Mouse (Mus musculus) gastrocnemius, postnatal 10 days (tissue): ENCODE data around the gene Zfp617. TPM values are rescaled to one million over a fixed set of nuclear protein-coding genes. Genes with fewer than 3 reads are reported as not detected.
A peak's percentile ranks its signal among the peaks of the same experiment; 100 is the strongest.
"Not testable (repeated sequence)": the region's sequence is repeated elsewhere in the genome, so short reads cannot be mapped to it uniquely, and the experiment has no call there.

ENCODE experiments used
- DNase-seq: peaks from one replicate; pipeline ENCODE4 v3.0.0; 2021; ENCODE audit warnings: mixed read lengths
- long read RNA-seq, 2 experiments: library from polyadenylated mRNA; stranded (forward); transcript quantifications; one replicate each; pipeline ENCODE4 v2.0.0; 2021
- total RNA-seq, 2 experiments: library from RNA; stranded (reverse); gene quantifications; 2 replicates each; pipeline ENCODE4 v1.2.3; 2021

Gene Zfp617
- 10 to 100 TPM; 21.4 to 23.1 TPM for total RNA-seq
- long read RNA-seq, experiment 1, partial matches to known transcripts: 0 of 12 reads
- long read RNA-seq, experiment 1, other reads (novel, unspliced or antisense): 8 of 12 reads
- long read RNA-seq, experiment 2, partial matches to known transcripts: 0 of 12 reads
- long read RNA-seq, experiment 2, other reads (novel, unspliced or antisense): 8 of 12 reads

GRCm38 (mm10) chr8:71908309-71909261 lies at the start of gene Zfp617, which contains the start of gene Zfp882:
Gene Zfp617, plus strand, starts transcription at chr8:71908635.
Gene Zfp882, plus strand, starts transcription at chr8:71908608.
- DNase-seq: peak; percentile 81

GRCm38 (mm10) chr8:71861551-71861950 lies 46.9 kb upstream of the Zfp617 start:
- DNase-seq: not testable (repeated sequence)

GRCm38 (mm10) chr8:71862038-71862437 lies 46.4 kb upstream of the Zfp617 start:
- not testable (repeated sequence) for DNase-seq

DNA sequence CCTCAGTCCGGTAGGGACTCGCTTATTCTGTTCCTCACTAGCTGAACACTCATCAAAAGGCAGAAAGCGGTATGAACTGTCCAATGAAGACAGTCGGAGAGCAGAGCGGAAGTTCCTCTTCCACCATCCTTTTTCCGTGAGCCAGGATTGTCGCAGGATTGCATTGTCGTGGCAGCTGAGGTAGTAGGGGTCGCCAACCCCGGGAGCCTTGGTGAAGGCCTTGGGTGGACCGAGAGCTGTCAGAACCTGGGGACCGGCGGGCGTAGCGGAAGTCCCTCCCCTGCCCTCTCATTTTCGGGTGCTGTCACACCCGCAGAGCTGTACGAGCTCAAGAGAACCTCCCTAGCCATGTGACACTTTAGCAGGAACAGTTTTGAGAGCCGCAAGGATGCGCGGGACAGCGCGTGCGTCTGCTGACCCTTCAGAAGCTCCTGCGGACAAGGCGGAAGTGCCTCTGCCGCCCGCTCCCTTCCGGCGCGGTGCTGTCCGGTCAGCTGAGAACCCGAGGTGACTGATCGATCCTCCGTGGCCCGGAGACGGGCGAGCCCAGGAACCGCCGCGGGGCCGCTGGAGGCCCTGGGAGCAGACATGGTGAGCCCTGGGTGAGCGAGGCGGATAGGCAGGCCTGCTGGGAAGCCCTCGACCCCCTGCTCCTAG lies 26.7 kb upstream of the Zfp617 start, which contains the start of gene Zfp709:
Gene Zfp709, plus strand, starts transcription at position 402 of the 657 bp plus-strand sequence.
- peak; percentile 56 for DNase-seq

- DNase-seq: not testable (repeated sequence)
These were observed 7.8 kb upstream of the Zfp617 start for GRCm38 (mm10) chr8:71900666-71901065.

DNA sequence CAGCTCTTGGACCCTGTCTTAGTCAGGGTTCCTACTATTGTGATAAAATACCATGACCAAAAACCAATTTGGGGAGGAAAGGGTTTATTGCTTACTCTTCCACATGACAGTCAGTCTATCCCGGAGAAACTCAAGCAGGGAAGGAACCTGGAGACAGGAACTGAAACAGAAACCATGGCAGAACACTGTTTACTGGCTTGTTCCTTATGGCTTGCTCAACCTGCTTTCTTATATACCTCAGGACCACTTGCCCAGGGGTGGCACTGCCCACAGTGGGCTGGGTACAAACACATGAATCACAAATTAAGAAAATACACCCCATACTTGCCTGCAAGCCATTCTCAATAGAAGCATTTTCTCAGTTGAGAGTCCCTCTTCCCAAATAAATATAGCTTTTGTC lies 5.4 kb upstream of the Zfp617 start:
- not testable (repeated sequence) for DNase-seq

DNA sequence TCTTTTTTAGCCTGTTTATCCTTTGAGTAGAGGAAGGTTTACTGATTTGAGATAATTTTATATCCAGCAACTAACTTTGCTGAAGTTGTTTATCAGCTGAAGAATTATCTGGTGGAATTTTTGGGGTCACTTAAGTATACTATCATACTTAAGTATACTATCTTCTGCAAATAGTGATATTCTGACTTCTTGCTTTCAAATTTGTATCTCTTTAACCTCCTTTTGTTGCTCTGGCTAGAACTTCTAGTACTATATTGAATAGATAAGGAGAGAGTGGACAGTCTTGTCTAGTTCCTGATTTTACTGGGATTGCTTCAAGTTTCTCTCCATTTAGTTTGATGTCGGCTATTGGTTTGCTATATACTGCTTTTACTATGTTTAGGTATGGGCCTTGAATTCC lies 1.6 kb upstream of the Zfp617 start:
- DNase-seq: no peak

DNA sequence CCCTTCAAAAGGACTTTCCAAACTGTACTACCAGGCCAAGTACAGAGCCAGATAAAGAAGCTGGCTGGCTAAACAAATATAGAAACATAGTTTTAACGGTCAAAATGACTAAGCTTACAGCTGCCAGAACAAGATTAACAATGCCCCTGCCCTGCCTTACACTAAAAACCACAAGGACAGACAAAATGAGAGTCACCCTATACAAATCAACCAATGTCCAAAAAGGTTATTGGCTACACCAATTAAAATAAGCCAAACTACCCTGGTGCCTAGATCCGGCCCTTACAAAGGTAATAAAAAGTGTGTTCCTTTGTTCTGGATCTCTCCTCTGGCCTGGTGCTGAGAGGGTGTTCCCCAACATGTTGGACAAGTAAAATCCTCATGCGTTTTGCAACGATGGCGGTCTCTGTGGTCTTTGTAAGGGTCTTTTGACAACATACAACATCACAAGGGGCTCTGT lies 607 bp upstream of the Zfp617 start:
- DNase-seq: no peak

DNA sequence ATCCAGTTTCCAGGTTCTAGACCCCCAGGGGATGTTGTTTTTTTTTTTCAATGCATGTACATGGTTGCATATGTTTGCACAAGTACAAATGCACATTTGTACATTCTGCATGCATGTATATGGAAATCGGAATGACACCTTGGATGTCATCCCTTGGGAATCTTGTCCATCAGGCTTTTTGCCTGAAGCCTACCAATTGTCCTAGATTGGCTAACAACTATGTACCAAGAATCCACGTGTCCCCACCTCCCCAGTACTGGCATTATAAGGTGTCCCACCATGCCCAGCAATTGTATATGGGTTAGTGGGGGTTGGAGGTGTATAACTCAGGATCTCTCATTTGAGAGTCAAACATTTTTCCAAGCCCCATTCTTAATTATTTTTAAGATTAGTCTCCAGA lies 3.9 kb downstream of the Zfp617 start:
- DNase-seq: no peak

DNA sequence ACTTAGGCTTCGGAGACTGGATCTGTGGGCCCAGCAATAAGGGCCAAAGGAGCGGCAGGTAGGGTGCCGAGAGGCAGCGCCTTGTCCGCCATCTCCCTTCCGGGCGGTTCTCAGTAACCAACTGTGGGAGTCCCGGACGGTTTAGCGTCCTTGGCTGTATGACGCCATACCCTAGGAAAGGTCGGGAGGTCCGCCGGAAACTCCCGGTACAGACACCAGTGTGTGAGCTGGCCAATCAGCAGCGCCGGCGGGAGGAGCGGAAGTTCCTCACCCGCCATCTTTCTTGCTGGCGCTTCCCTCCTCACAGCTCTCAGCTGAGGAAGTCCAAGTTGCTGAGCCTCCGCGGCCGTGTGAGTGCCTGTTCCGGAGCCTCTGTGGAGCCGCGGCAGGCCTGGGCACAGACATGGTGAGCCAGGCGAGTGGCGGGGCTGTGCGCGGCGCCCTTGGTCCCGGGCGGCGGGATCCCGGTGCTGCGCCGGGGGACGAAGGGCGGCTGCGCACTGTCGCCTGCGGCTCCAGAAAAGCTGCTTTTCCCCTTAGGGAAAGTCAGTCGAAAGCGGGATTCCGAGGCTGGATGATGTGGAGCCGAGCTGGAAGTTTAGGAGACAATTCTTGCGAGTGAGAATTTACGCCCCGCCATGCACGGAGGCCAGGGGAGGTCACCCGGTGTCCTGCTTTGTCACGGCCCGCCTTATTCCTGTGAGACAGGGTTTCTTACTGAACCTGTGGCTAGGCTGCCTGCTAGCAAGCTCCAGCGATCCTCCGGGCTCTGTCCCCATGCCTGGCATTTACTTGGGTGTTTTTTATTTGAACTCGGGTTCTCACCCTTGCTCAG lies 14.3 kb downstream of the Zfp617 start:
- DNase-seq: peak; percentile 88

DNA sequence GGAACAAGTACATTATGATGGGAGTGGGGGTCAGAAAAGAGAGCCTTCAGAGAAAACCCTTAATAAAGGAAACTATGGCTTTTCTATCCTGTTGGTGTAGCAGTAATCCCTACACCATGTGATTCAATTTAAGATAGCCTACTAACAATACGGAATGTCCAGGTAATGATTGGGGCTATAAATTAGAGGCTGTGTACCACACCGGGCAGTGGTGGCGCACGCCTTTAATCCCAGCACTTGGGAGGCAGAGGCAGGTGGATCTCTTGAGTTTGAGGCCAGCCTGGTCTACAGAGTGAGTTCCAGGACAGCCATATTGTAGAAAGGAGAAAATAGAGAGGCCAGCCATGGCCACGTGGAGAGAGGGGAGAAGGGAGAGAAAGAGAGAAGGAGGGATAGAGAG lies 17.4 kb downstream of the Zfp617 start:
- DNase-seq: no peak

- no peak for DNase-seq
These were observed 18.1 kb downstream of the Zfp617 start for GRCm38 (mm10) chr8:71926551-71926950.

GRCm38 (mm10) chr8:71927779-71928178 lies 19.3 kb downstream of the Zfp617 start:
- DNase-seq: no peak

DNA sequence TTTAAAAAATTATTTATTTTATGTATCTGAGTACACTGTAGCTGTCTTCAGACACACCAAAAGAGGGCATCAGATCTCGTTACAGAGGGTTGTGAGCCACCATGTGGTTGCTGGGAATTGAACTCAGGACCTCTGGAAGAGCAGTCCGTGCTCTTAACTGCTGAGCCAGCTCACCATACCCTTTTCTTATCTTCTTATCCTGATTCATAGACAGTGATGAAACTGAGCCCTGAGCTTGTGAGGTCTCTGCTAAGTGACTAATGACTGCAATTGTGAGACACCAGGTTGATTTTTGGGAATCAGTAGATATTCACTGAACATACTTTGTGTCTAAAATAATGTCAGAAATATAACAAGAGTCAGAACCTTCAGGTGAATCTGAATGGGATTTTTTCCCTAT lies 29.6 kb downstream of the Zfp617 start:
- DNase-seq: not testable (repeated sequence)

DNA sequence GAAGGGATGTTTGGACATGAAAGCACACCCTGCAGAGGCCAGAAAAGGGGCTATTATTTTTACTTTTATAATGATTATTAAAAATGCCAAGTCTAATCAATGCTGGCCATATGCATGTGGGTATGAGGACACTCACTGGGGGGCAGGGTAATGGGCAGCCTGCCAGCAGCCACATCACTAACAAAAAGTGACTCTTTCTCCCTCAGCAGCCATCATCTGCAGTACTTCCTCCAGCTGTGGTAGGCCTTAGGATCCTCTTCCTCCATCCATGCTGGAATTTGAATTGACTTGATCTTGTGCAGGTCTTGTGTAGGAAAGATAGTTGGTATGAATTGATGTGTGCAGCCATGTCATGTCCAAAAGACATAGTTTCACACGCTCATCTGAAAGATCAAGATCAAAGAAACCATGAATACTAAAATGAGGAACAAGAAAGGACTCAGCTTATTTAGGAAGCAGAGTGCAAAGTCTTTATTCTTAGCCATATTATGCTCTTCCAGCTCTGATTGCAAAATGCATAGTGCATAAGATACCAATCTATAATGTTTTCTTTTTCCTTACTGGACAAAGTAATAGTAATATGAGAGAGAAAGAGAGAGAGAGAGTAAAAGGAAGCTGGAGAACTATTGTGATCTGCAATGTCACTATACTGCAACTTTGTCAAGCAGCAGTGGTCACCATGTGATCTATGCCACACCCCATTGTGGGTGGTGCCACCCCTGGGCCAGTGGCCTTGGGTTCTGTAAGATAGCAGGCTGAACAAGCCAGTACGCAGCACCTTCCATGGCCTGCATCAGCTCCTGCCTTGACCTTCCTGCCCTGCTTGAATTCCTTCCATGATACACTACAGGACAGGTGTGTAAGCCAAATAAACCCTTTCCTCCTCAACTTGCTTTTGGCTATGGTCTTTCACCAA lies 32.1 kb downstream of the Zfp617 start:
- no peak for DNase-seq

DNA sequence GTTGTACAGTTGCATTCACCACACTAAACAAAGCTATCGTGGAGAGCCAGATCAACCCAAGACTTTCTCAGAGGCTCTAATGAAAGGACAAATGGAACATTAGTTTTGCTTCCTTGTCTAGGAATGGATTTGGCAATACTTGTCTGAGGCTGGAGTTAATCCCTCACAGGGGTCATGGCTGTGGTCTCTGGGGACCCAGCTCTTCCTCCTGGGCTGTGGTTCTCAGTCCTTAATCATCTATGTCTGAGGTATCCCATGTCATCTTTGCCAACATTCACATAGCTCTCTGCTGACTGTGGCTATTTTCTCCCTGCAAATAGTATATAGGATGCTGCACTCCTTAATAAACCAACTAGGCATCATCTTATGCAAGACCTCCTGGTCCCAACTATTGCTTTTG lies 33.3 kb downstream of the Zfp617 start:
- no peak for DNase-seq

DNA sequence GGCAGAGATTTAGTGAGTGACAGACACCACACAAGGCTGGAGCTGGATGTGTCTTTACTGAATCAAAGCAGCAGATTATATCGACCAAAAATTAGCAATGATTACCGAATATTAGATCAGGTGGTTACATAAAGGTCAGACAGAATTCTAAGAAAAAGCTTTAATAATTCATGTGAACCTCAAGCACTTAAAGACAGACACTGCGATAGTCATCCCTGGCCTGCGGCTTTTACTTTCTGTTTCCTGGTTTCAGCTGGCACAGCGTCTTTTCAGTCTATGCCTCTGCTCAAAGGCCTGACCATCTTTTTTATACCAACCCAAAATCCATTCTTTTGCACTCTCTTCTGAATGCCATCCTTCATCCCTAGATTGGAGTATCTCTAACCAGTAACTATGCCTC lies 40.2 kb downstream of the Zfp617 start:
- no peak for DNase-seq

- peak; percentile 97 for DNase-seq
These were observed 42.2 kb downstream of the Zfp617 start, which contains the start of gene Zfp961 for GRCm38 (mm10) chr8:71950482-71951221. Gene Zfp961, plus strand, starts transcription at chr8:71951038.

DNA sequence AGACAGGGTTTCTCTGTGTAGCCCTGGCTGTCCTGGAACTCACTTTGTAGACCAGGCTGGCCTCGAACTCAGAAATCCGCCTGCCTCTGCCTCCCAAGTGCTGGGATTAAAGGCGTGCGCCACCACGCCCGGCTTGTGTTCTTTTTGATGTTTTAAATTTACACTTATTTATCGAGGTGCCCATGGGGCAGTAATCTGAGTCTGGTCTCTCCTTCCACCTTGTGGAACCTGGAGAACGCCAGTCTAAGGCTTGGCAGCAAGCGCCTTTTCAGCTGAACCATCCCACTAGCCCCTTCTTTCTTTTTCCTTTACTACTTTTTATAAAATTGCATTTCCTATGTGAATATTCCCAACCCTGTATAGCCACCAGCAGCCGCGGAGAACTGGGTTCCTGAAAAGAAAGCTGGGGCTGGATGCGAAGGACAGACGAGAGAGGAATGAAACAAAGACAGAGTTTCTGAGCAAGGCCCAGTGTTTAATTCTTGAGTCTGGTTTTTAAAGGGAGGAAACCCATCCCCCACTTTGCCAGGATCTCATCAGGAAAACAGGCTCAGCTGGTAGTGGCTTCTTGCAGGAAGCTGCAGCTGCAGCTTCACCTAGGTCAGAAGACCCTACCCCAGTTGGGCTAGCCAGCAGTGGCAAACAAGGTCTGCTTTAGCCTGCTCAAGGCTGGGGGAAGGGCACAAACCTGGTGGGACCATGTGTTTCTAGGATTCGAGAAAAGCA lies 43.2 kb downstream of the Zfp617 start:
- no peak for DNase-seq
